Mouse (Mus musculus): Measurements from ENCODE around the gene Ddit4l.
"Not testable (repeated sequence)": the region's sequence is repeated elsewhere in the genome, so short reads cannot be mapped to it uniquely, and the experiment has no call there.

Gene Ddit4l

DNA sequence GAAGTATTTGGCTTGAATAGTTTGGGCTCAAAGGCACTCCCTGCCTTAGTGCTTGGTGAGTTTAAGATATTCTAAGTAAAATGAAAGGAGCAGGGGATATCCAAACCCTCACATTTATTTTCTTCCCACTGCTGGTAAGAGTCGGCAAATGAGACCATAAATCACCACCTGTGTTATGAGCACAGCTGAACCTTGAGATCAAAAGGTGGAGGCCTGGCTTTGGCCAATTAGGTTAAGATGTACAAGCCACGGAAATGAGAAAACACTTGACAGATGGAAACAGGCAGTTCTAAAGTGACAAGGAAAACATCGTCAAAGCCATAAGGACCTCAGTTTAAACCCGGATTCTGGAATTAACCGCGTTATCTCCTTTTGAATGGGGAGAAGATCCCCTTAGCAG is 23.5 kb downstream of the Ddit4l start:
- ATAC-seq (ENCODE audit: insufficient number of reproducible peaks, low FRiP score, low TSS enrichment) = no peak

DNA sequence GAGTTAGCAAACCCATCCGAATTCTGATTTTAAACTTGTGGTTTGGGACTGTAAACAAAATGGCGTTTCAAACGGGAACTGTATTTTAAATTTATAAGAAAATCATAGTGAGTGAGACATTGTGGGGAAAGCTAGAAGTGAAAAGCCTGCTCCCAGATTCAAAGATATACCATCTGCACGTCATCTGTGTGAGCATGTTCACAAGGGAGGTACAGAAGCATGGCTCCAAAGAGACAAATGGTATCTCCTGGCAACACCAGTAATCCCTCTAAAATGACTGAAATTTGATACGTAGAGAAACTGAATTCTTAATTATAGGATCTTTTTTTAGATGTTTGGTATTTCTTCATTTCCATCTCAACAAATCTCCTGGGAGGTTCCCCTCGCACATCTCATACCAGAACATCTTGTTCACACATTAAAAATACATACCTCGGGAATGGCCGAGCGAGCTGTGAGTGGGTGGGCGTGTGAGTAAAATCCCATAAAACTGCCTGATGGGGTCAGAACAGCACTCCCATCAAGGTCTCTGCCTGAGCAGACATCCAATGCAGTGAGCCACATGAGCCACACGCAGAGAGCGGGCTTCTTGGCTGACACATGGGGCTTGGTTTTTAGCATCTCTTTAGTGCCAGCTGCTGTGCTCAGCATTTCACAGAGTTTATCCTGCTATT is 26.2 kb downstream of the Ddit4l start:
- ATAC-seq (ENCODE audit: insufficient number of reproducible peaks, low FRiP score, low TSS enrichment) = no peak

DNA sequence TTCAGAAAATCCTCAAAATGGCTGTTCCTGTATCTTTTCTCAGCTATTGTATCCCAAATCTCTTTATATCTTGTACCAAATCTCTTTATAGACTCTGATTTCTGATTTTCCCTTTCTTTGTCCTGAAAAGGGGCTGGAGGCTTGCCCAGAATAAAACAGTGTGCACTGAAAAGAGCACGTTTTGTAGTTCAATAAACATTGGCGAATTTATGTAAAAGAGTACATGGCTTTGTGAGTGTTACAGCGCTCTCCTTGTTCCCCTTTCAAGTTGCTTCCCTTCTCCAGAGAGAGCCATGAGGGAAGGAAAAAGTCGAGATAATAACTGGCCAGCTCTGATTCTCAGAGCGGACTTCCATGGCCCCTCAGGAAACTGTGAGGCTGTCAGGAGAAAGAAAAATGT is 27.7 kb downstream of the Ddit4l start:
- no peak for ATAC-seq (ENCODE audit: insufficient number of reproducible peaks, low FRiP score, low TSS enrichment)

DNA sequence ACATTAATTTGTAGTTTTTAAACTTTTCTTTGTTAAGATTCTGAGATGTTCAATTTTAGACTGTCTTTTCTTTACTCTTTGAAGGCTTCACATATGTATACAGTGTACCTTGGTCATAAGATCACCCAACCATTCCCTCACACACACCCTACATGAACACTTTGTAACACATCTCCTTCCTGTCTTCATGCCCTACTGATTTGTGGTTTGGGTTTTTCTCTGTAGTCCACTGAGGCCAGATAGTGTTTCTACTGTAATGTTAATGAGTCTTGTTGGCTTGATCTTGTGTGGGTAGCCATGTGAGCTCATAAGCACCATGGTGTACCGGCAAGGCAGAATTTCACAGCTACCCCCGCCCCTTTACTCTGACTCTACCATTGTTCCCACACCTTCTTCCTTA is 31.4 kb downstream of the Ddit4l start:
- ATAC-seq (ENCODE audit: insufficient number of reproducible peaks, low FRiP score, low TSS enrichment) = no peak

DNA sequence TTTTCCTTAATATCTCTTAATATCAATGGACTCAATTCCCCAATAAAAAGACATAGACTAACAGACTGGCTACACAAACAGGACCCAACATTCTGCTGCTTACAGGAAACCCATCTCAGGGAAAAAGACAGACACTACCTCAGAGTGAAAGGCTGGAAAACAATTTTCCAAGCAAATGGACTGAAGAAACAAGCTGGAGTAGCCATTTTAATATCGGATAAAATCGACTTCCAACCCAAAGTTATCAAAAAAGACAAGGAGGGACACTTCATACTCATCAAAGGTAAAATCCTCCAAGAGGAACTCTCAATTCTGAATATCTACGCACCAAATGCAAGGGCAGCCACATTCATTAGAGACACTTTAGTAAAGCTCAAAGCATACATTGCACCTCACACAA is 49.8 kb downstream of the Ddit4l start, which contains the start of gene Gm21962:
Gene Gm21962 (plus strand): TSS at position 301 of the 400 bp plus-strand sequence.
- not testable (repeated sequence) for ATAC-seq (ENCODE audit: insufficient number of reproducible peaks, low FRiP score, low TSS enrichment)
